Mouse (Mus musculus): ENCODE measurements around the gene Usb1.

Usb1 gene

DNA sequence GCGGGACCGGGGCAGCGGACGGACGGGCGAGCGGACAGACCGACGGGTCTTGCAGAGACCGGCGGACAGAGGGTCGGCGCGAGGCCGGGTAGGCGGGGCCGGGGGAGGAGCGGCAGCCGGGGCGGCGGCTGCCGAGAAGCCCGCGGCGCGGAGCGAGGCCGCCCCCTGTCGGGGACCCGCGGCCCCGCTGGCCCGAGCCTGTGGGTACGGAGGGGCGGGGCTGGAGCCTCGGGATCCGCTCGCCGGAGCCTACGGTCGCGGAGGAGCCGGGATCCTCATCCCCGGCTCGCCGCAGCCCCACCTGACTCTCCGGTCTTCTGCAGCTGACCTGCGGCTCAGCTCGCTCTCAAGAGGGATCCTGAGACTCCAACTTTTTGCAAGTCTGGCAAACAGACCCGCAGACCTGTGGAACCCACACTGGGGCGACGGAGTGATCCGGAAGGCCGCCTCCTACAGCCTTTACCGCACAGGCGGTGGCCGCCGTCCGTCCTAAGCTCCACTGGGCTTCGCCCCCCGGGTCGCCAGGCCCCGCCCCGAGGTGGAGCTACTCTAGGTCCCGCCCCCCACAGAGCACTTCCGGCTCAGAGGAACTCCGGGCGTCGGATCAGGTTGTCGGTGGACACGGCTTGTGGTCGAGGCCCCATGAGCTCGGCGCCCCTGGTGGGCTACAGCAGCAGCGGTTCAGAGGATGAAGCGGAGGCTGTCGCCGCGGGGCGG, at the start of gene Usb1, which contains the start of gene Zfp319:
TSS of gene Usb1 (plus strand) at position 565 of the 717 bp plus-strand sequence.
TSS of gene Zfp319 (minus strand) at position 231 of the 717 bp plus-strand sequence.
- DNase-seq (ENCODE audit: low read depth, low spot score): peak; percentile 81

DNA sequence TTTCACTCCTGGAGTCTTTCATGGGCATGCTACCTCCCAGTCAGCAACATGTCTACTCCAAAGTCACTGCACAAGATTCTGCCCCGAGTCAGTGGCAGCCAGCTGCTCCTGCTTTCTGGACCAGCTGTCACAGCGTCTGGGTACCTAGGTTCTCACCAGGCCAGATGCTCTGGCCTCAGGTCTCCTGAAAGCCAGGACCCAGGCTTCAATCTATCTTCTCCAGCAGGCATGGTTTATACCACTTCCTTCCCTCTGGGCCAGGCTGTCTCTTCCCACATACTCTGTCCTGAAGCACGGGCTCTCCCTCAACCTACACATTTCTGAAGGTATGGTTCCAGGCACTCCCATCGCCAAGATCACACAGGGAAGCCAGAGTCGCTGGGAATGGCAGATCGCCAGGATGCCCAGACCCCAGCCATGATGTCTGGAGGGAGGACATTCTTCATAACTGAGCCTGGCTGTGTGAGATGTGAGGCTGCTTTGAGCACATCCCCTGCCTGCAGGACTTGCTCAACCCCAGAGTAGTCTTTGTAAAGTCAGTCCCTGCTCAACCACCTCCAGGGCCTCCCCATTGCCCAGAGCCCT, 42.9 kb upstream of the Usb1 start:
- no peak for DNase-seq (ENCODE audit: low read depth, low spot score)

DNA sequence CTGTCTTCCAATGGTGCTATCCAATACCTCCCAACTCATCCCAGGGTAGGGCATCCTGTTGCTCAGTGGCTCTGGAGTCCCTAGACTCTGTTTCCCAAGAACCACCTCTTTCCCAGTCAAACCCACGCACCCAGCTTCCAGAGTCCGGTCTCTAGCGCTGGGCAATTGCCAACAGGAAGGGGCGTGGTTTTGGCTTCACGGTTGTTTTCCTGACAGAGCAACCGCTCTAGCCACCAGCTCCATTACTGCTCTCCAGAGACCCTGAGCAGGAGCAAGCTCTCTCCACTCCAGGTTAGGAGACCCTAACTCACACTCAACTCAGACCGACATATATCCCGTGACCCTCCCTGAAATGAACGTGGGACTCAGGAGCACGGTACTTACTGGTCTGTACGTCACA, 38.9 kb upstream of the Usb1 start:
- no peak for DNase-seq (ENCODE audit: low read depth, low spot score)

DNA sequence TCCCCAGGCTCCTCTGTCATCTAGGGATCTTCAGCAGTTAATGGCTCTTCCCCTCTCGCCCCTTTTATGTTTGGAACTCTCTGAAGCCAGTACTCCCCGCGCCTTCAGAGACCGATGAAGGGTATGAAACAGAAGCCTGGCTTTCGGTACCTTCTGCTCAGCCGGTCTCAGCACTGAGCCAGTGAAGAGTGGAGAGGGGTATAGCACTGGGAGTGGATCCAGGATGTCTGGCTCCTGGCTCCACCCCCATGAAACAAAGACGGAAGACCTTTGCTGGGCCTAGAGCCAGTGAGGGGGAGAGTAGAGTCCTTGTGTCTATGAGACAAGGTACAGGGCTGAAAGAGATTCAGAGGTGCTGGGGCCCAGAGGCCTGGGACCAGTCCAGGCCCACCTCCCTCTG, 38.2 kb upstream of the Usb1 start:
- no peak for DNase-seq (ENCODE audit: low read depth, low spot score)

DNA sequence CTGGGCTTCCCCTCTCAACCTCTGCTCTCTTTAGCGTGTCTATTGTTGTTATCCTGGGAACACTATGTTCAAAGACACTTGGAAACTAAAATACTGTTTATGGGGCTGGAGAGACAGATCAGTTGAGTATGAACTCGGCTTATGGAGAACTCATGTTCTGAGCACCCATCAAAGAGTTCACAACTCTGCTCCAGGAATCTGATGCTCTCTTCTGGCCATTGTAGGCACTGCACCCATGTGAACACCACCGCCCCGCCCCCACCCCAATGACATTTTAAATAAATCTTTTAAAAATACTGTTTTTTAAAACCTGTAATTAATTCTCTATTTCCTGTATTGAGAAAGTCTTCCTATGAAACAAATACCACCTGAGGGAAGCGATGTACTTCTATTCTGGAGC, 29.7 kb upstream of the Usb1 start:
- no peak for DNase-seq (ENCODE audit: low read depth, low spot score)

DNA sequence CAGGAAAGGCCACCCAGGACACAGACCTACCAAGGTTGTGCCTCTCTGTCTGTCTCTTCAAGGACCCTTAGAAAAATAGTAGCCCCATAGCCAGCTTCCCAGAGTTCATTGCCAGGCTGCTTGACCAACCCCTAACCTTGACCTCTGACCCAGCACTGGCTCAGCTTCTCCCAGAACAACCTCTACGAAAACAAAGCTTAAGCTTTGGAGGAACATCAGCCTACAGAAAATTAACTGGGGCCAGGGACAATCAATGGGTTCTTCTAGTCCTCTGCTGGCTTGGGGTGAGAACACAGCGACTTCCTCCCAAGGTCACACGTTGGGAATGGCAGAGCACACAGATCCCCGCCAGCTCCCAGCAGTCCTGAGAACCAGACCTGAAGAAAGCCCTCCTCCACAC, 26.6 kb upstream of the Usb1 start:
- no peak for DNase-seq (ENCODE audit: low read depth, low spot score)

DNA sequence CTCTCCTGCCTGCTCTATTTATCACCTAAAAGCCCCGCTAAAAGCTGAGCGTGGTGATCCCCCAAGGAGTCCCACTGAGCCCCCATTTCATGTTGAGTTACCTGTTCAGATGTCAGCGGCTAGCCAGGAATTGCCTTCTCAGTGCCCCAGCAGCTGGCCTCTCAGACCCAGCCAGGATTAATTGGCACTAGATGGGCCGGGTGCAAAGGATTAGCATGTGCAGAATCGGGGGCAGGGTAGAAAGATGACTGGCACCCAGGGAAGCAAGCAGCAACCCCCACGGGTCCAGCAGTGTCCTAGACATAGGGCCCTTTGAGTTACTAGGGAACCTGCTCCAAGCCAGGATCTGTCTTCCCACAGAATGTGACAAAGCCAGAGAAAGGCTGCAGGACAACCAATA, 25.7 kb upstream of the Usb1 start, which contains the start of gene Cngb1:
TSS of gene Cngb1 (minus strand) at position 155 of the 400 bp plus-strand sequence.
- DNase-seq (ENCODE audit: low read depth, low spot score): no peak

DNA sequence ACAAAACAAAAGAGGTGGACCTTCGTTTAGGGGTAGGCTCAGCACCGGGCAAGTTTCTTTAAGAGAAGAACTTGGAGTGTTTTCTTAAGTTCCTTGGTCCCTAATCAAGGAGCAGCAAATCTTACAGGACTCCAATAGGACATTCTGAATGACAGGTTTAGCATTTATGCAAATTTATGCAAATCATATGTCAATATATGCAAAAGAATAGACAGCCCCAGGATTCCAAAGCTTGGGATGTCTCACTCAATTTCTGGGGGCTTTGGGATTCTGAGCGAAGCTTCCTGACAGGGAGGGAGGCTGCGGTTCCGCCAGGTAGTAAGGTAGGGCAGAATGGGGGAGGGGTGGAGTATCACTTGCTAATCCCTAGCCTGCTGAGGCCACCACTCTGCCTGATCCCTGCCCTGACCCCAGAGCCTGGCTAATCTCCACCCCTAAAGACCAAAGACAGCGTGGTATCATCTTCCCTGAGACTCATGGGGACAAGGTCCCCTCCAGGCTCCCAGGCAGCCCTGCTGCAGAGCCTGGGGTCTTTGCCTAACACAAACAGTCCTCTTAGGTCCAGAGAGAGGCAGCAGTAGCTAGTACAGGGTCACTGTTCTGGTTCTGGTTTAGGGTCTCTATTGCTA, 21.6 kb upstream of the Usb1 start, which contains the start of gene Tepp:
TSS of gene Tepp (plus strand) at position 225 of the 629 bp plus-strand sequence.
- DNase-seq (ENCODE audit: low read depth, low spot score): no peak

DNA sequence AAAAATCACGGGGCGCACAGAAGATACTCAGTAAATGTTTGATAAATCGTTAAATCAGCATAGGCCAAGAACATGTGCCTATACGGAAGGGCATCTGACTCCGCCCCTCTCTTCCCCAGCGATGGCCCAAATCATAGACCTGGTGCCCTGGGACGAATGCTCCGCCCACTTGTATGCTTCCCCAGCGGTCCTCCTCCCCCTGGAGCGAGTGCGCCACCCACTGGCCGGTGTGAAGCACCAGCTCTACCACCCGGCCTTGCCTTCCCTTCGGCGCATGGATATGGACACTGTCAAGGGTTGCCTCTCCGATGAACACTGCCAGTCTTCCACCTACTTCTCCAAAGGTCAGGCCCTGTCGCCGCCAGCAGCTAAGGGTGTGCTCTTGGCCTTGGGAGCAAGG, 19.2 kb upstream of the Usb1 start:
- no peak for DNase-seq (ENCODE audit: low read depth, low spot score)

DNA sequence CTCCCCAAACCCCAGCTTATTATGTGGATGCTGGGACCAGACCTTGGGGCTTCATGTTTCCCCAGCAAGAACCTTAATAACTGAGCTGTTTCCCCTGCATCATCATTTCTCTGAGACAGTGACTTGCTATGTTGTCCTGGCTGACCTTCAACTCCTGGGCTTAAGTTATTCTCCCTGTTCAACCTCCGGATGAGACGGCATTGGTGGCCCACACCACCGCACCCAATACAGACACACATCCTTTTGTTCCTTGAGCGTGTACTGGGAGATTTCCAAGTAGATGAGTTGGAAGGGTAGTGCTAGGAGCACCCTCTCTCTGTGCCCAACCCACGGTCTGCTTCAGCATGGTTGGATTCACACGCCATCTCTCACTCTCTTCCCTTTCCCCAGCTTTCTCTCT, 18.2 kb upstream of the Usb1 start:
- no peak for DNase-seq (ENCODE audit: low read depth, low spot score)

DNA sequence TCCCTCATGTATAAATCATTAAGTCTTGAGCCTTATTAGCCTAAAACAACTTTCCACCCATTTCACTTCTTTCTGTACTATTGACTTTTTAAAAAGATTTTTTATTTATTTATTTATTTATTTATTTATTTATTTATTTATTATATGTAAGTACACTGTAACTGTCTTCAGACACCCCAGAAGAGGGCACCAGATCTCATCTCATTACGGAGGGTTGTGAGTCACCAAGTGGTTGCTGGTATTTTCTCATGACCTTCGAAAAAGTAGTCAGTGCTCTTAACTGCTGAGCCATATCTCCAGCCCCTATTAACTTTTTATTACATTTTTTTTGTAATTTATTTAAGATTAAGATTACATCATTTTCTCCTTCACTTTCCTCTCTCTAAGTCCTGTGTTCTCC, 17.4 kb upstream of the Usb1 start:
- DNase-seq (ENCODE audit: low read depth, low spot score): no peak

DNA sequence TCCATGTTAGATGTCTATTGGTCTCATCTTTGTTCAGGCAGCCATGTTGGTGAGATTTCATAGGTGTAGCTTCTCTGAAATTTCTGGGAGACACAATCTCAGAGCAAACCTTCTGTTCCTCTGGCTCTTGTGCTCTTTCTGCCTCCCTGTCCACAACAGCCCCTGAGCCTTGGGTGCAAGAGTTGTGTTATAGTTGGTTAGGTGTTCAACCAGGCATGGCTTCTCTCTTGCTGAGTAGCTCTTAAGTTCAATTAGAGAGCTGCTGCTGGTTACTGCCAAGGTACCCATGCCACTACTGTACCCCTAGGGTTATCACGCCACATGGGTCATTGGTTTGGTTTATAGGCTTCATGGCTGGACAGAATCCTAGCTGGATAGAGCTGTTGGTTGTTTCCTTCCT, 16.7 kb upstream of the Usb1 start:
- no peak for DNase-seq (ENCODE audit: low read depth, low spot score)

DNA sequence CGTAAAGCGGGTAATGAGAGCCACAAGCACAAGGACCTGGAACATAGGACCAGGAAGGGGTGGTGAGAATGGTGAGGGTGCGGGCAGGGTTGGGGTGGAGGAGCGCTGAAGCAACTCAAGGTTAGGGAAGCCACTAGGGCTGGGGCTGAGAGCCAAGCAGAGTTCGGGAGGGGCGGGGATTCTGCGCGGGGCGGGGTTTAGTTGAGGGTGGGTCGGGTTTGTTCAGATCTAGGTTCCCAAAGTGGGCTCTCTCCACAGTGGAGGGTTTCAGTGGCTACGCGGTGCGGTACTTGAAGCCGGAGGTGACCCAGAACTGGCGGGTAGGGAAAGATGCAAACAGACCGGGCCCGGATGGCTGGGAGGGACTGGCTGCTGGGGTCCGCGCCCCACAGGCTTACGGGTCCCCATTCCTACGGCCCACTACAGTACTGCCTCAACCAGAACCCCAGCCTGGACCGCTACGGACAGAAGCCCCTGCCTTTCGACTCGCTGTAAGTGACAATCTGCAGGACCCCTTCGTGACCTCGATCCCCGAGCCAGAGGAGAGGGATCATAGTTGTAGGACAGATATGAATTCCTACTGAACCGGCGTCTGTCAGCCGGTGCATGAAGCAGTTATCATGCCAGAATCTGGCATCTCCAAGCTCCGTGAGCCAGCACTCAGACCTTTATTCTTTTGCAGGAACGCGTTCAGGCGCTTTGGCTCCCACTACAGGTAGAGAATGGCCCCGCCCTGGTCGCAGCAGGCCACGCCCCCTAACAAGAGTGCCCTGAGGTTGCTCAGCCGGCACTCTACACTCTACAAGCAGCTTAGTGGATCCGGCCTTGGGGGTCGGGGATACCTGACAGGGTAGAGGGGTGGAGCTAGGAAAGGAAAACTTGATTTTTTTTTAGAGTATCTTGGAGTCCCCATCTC, 11.6 kb upstream of the Usb1 start:
- no peak for DNase-seq (ENCODE audit: low read depth, low spot score)

DNA sequence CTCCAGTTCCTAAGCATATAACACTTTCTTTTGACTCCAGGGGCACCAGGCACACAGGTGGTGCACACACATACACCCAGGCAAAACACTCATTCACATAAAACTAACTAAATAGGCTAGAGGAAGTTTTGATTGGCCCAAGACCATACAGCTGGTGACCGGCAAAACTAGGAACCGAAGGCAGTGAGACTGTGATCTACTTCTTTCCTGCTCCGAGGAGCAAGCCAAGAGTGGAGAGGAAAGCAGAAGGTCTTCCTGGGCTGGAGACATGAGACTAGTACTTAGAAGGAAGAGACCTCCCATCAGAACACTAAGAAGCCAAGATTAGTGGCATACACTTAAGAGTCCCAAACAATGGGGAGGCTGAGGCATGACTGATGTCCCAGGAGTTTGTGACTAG, 8.9 kb upstream of the Usb1 start:
- DNase-seq (ENCODE audit: low read depth, low spot score): no peak

DNA sequence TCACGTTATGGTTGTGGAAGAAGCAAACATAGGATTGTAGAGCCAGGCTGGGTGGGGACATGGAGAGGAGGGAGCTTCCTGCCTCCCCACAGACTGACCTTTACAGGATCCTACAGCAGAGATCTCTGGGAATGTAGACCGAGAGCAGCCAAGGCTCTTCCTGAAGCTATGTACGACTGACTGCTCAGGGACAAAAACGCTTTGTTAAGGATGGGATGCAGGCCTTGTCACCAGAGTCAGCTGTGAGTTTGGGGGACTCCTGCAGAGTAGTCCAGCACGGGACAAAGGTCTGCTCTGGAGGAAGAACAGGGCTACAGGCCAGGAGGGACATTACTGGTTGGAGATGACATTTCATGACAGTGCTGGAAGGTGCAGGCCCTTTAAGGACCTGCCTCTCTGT, 7.4 kb upstream of the Usb1 start:
- no peak for DNase-seq (ENCODE audit: low read depth, low spot score)

DNA sequence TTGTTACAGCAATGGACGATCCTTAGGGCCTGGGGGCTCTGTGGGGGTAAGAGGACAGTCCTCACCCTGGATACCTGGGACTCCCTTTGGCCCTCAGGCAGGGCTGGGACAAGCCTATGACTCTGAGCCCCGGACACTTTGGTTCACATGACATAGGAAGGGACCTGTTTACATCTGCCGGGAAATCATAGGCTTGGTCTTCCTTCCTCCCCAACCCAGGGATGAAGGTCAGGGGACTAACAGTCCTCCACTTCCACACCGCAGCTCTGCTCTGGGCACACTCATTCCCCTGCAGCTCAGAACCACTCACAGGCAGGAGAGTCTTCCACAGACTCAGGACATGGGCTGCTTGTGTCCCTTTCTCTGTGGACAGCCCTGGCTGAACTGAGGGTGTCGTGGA, 5.3 kb upstream of the Usb1 start:
- no peak for DNase-seq (ENCODE audit: low read depth, low spot score)

DNA sequence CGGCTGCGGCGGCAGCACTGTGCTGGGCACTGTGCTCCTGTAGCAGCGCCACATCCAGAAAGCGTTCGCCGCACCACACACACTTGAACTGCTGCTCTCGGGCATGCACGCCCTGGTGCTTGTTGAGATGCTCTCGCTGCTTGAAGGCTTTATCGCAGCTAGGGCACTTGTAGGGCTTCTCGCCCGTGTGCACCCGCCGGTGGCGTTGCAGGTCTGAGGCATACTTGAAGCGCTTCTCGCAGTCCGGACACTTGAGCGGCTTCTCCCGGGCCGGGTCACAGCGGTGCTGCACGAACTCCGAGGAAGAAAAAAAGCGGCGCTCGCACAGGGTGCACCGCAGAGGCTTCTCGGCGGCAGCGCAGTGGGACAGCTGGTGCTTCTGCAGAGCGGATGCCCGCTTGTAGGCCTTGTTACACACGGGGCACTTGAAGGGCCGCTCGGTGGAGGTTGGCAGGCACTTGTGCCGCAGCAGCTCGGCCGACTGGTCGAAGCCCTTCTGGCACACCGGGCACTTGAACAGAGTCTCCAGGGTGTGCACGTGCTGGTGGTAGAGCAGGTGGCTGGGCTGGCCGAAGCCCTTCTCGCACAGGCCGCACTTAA, 4.1 kb upstream of the Usb1 start:
- DNase-seq (ENCODE audit: low read depth, low spot score): no peak

DNA sequence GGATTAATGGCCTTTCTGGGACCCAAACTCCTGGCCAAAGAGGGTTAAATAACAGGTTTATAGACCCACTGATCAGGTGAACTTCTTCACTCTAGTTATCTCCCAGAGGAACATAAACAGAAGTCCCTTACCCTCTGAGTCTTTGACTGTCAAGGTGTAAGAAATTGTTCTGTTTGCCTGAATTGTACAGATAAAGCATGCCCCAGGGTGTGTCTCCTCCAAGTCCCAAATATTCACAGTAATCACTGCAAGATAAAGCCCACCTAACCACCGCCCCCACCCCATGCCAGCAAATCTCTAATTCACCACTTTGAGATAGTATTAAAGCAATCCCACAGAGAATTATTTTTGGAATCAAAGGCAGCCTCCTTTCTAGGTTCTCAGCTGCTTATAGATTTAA, 1.7 kb upstream of the Usb1 start:
- DNase-seq (ENCODE audit: low read depth, low spot score): no peak

DNA sequence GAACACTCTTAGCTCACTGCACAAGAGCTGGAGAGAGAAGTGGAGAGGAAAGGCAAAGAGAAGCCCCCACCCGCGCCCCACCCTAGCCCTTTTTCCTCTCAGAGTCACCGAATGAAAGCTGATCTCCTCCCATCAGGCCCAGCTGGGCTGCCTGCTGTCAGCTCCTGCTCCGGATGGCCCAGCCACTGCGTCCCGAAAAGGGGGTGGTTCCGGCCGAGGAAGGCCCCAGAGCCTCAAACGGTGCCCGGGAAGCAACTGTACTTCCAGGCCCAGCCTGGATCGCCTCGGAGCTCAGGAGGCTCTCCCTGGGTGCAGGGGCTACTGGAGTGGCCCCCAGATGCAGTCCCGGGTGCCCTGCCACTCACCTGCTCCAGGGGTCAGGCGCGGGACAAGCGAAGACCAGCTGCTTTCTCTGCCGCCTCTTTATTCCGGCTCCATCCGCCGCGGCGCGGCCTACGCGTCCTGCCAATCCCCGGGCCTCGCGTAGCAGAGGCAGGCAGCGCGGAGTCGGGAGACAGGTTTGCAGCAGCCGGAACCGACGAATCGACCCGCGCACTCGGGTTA, 846 bp upstream of the Usb1 start:
- no peak for DNase-seq (ENCODE audit: low read depth, low spot score)

DNA sequence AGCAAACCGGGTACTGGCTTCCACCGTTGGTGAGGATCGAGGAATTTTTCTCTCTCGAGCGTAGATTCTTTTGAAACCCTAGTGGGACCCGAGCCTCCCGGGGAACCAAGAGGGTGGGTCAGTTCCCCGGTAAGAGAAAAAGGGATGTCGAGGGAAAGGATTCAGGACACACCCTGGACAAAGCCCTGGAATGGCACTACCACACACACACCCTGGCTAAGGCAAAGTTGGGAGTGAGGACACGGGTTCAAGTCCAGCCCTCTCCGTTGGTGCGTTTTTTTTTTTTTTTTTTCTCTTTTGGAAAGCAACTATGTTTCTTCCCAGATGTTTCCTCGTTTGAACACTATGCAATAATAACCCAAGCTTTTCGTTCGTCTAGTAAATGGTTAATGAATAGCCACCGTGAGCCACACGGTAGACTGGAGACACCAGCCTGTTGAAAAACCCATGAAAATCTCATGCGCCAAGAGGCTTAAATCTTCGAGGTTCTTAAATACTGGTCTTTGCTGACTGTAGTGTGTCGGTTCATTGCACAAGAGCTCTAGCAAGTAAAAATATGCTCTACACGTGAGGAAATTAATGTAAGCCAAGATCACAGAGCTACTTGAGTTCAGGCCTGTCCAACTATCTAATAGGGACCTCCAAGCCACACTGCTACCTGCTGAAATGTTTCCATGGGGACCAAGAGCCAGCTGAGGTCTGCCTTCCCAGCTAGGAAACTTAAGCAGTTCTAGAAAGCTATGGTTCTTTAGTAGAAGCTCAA, 534 bp downstream of the Usb1 start:
- no peak for DNase-seq (ENCODE audit: low read depth, low spot score)
